Mouse (Mus musculus): ENCODE data around the gene Dchs2.
A peak's percentile ranks its signal among the peaks of the same experiment; 100 is the strongest.

DNA sequence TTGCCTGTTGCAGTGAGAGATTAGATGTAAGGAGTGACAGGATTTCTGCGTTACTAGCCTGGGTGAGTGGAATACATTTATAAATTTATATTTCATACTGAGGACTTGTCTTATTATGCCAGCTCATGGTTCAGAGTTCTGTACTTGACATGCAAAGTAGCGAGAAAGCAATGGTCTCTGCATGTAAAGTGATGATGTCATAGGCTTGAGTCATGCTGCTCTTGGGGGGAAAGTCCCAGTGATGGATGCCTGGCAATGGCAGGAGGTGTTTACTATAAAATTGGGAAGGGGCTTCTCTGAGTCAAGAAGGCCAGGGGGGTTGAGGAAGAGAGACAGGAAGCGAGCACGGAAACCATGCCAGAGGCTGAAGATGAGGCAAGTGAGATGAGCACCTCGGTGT, 57.8 kb downstream of the Dchs2 start:
- 0 out of 2 replicates have a peak, but pooled peaks have one; percentile 20 for TF ChIP-seq POLR2A (IDR thresholded peaks at IDR 0.05; ENCODE audit: low read depth, low read length)
- TF ChIP-seq SIN3A (IDR thresholded peaks at IDR 0.05; ENCODE audit: low read length), result no peak
- no peak for TF ChIP-seq HCFC1 (IDR thresholded peaks at IDR 0.05; ENCODE audit: low read depth, low read length)
- TF ChIP-seq RCOR1 (conservative IDR thresholded peaks at IDR 0.05; ENCODE audit: low read depth, low read length), result no peak
- no peak for TF ChIP-seq CTCF (conservative IDR thresholded peaks at IDR 0.05 in 1 of 2, IDR thresholded peaks at IDR 0.05 in 1 of 2; ENCODE audit: low read depth in 2 of 2, low read length in 2 of 2)
- TF ChIP-seq POLR2AphosphoS2 (IDR thresholded peaks at IDR 0.05; ENCODE audit: low read depth, low read length), result no peak
- no peak for TF ChIP-seq TBP (conservative IDR thresholded peaks at IDR 0.05; ENCODE audit: low read depth, low read length)
- peak; percentile 55; the same call in 1 of the 2 replicates for TF ChIP-seq ZNF384 (IDR thresholded peaks at IDR 0.05; ENCODE audit: low read depth, low read length)
- no peak for TF ChIP-seq MAZ (IDR thresholded peaks at IDR 0.05; ENCODE audit: low read depth, low read length)
- TF ChIP-seq KAT2A (IDR thresholded peaks at IDR 0.05; ENCODE audit: insufficient replicate concordance, low read length), result no peak
- peak; percentile 80 for TF ChIP-seq EP300 (IDR thresholded peaks at IDR 0.05; ENCODE audit: low read length)
- no peak for TF ChIP-seq USF1 (IDR thresholded peaks at IDR 0.05; ENCODE audit: low read depth, low read length)
- TF ChIP-seq E2F4 (IDR thresholded peaks at IDR 0.05; ENCODE audit: insufficient replicate concordance, low read depth, low read length), result no peak

Measured in CH12.LX (cell line).